Mouse (Mus musculus) heart, adult 2 months (tissue): ENCODE data around the gene Olfr870.

Experiments
- CTCF ChIP-seq: fragments of 200-600 bp; IDR thresholded peaks from 2 replicates; pipeline ENCODE4 v1.8.1; 2022; ENCODE audit warnings: antibody characterized with exemption, mild to moderate bottlenecking, moderate library complexity
- EP300 ChIP-seq: fragments of 200-500 bp; IDR thresholded peaks from 2 replicates; pipeline ENCODE4 v1.6.1; 2011; ENCODE audit warnings: low read depth, low read length, control low read depth; ENCODE audit not compliant: insufficient read depth
- POLR2A ChIP-seq: fragments of 200-500 bp; IDR thresholded peaks from 2 replicates; pipeline ENCODE4 v1.6.1; 2011; ENCODE audit warnings: mild to moderate bottlenecking, low read depth, low read length, control low read depth; ENCODE audit not compliant: insufficient read depth

DNA sequence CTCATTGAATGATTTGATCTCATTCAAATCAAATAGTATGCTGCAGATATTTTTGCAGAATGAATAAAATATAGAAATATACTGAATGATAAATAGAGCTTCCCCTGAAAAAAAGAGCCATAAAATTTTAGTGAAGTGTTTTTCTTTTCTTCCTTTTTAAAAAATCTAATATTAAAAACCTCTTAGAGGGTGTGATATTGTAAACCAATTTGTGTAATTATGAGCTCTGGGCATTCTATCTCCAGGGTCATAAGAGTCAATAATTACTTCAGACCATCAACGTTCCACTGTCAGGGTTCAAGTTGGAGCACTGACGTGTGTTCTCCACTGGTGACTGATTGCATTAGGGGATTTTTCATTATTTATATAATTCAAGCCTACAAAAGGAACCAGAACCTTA lies 45.1 kb downstream of the Olfr870 start, which contains the start of gene Olfr869:
- TF ChIP-seq POLR2A (no peak), EP300 (no peak), CTCF (no peak)
